Mouse (Mus musculus): ENCODE data around the gene Arvcf.

GRCm38 (mm10) chr16:18341605-18342004 is 6.4 kb upstream of the Arvcf start:
- no peak for TF ChIP-seq CTCF (IDR thresholded peaks at IDR 0.05; ENCODE audit: low read depth)
- TF ChIP-seq EP300 (IDR thresholded peaks at IDR 0.05; ENCODE audit: low read depth), result no peak
